Mouse (Mus musculus): ENCODE measurements around the gene Rbm31y.
"Not testable (repeated sequence)": the region's sequence is repeated elsewhere in the genome, so short reads cannot be mapped to it uniquely, and the experiment has no call there.

The Rbm31y gene

GRCm38 (mm10) chrY:17400461-17400860, at the start of gene Rbm31y:
Gene Rbm31y (plus strand): TSS chrY:17400761.
- not testable (repeated sequence) for DNase-seq

Measured in lung, postnatal 36 days (tissue).